ENCODE assay signal across 8 mouse cellular contexts in the genomic region with DNA sequence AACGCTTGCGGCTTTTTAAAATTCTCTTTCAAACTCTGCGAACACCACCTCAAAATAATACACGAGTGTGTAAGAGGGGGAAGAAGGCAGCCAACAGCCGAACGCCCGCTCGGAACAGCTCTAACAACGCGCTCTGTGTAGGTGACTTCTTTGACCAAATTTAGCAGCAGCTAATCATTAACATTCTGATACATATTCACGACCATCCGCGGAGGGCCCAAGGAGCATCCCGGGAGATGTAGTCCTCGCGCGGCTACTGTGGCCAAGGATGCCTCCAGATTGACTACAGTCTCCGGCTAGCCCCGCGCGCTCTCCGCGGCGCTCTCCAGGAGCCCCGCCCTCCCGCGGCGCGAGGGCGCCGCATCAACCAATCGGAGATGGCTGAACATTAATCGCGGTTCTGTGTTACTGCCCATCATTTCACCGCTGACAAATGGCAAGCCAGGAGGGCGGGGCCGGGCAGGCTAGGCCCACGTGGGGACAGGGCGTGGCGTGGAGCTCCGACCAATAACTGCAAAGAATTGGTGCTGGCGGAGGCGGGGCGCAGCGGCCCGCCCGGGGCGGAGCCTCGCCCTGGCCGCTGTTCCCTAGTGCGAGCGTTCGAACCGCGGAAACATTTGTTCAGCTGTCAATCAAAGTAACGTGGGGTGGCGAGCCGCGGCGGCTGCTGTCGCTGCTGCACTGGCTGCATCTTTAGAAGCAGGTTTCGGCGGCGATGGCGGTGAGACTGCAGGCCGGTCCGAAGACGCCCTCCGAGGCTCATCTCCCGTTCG. TPM values are rescaled to one million over a fixed set of nuclear protein-coding genes. Genes with fewer than 3 reads are reported as not detected.
A peak's percentile ranks its signal among the peaks of the same experiment; 100 is the strongest.
DNase-seq lines count a peak whose midpoint lies in the region; ATAC-seq and TF ChIP-seq lines count a peak whose summit lies in the region.

Gene Tle4, minus strand, starts transcription at position 135 of the 773 bp plus-strand sequence.

- H3K9me3 ChIP-seq in hindbrain, embryonic 13.5 days, result no peaks in the 10 kb centered on the region

- POLR2A ChIA-PET in Patski (lab: Charles Lee), result no interaction called here

- in situ Hi-C loops in Patski (cut with MboI; ENCODE audit: low pct_unique_long_range_greater_than_20kb), result no loop called here

- peak; percentile 99 for DNase-seq in Patski (ENCODE audit: low read depth, low spot score)
- DNase-seq in cerebellum, postnatal 14 days, result peak; percentile 100
- DNase-seq in frontal cortex, postnatal 14 days (ENCODE audit: low spot score in 2 of 2), result peak; percentile 100
- peak; percentile 97 to 99 for DNase-seq in layer of hippocampus, postnatal 25 days (ENCODE audit: extremely low spot score in 1 of 2, low spot score in 1 of 2)
- peak; percentile 100 for DNase-seq in lung, postnatal 25 days (ENCODE audit: low spot score)
- DNase-seq in retina, embryonic 14.5 days (ENCODE audit: low spot score), result peak; percentile 100
- DNase-seq in thymus, postnatal 4 days, result peak; percentile 100

- H3K4me1 ChIP-seq in hindbrain, embryonic 13.5 days (replicated peaks), result peaks cover 33% of the 10 kb centered on the region

- peaks cover 31% of the 10 kb centered on the region for H3K27me3 ChIP-seq in Patski
- peaks cover 11% of the 10 kb centered on the region for H3K27me3 ChIP-seq in hindbrain, embryonic 13.5 days

- H3K27ac ChIP-seq in hindbrain, embryonic 13.5 days, result peak within 1 kb of the TSS; percentile 97

- peak; percentile 99 for ATAC-seq in Patski
- peak; percentile 97 for ATAC-seq in hindbrain, embryonic 13.5 days (ENCODE audit: low FRiP score)

- H3K4me3 ChIP-seq in hindbrain, embryonic 13.5 days, result peak within 1 kb of the TSS; percentile 83

- H3K4me2 ChIP-seq in hindbrain, embryonic 13.5 days, result peak within 1 kb of the TSS; percentile 68

- CTCF ChIA-PET in Patski (lab: Charles Lee), result no interaction called here

- H3K9ac ChIP-seq in hindbrain, embryonic 13.5 days, result peak within 1 kb of the TSS; percentile 96

- under 1% methylated on average over 71 of the region's 71 CpGs for WGBS in hindbrain, embryonic 13.5 days

- TF ChIP-seq CTCF in Patski (IDR thresholded peaks at IDR 0.05), result no peak

- H3K36me3 ChIP-seq in hindbrain, embryonic 13.5 days, result no peaks in the 10 kb centered on the region

RNA-seq across cellular contexts. Expression of gene Tle4, which starts in this region (rescaled TPM):
- 2.9 TPM for polyA plus RNA-seq in Patski (2021)
- polyA plus RNA-seq in hindbrain, embryonic 13.5 days (2015; fragmentation: Nextera tagmentation; extraction: Ambion mirVana), result 26.0 and 27.0 TPM in 2 replicates
- total RNA-seq in layer of hippocampus, postnatal 25 days (2021), result 10 to 100 TPM; 37.1 to 43.9 TPM

Comparison
In these comparisons a context has a peak if more than half of its experiments do, and no peak if none do; other contexts are left out.
1. Peak in every context shown above with its lines: DNase-seq, ATAC-seq, H3K4me3 ChIP-seq and H3K27ac ChIP-seq.